Mouse (Mus musculus): ENCODE measurements around the gene Gm10563. TPM values are rescaled to one million over a fixed set of nuclear protein-coding genes. Genes with fewer than 3 reads are reported as not detected.
A peak's percentile ranks its signal among the peaks of the same experiment; 100 is the strongest.
"Not testable (repeated sequence)": the region's sequence is repeated elsewhere in the genome, so short reads cannot be mapped to it uniquely, and the experiment has no call there.

Gm10563 gene
- polyA plus RNA-seq (2014; fragmentation: Nextera tagmentation; extraction: Ambion mirVana) = not detected in 2 replicates

- not testable (repeated sequence) for H3K9me3 ChIP-seq (ENCODE audit: control insufficient read depth, low read length); H3K4me3 ChIP-seq (ENCODE audit: low read depth, low read length); ATAC-seq (replicated peaks; ENCODE audit: low FRiP score, low TSS enrichment, low read depth); DNase-seq (ENCODE audit: low spot score); H3K27me3 ChIP-seq (replicated peaks; ENCODE audit: control insufficient read depth, insufficient read depth, low read length); H3K4me2 ChIP-seq (ENCODE audit: low read length); H3K27ac ChIP-seq (ENCODE audit: low read depth); H3K4me1 ChIP-seq (replicated peaks; ENCODE audit: control insufficient read depth, insufficient read depth, low read length); H3K9ac ChIP-seq (ENCODE audit: low read length)
- 90% methylated on average over 2 of the region's 2 CpGs for WGBS
- peaks cover 83% of the 10 kb centered on the region for H3K36me3 ChIP-seq (ENCODE audit: control insufficient read depth, insufficient read depth, low read length)
These were observed at the start of gene Gm10563 for GRCm38 (mm10) chr4:155645308-155645707. Gm10563 (minus strand) TSS chr4:155645408.

GRCm38 (mm10) chr4:155694482-155695401 is 49.5 kb upstream of the Gm10563 start:
- WGBS = 2% methylated on average over 80 of the region's 92 CpGs
- H3K27me3 ChIP-seq (replicated peaks; ENCODE audit: control insufficient read depth, insufficient read depth, low read length) = 0 out of 2 replicates have a peak, but pooled peaks cover 2% of the 10 kb centered on the region
- peak overlapping the region; percentile 57 for H3K27ac ChIP-seq (ENCODE audit: low read depth)
- no peaks in the 10 kb centered on the region for H3K9me3 ChIP-seq (ENCODE audit: control insufficient read depth, low read length)
- H3K9ac ChIP-seq (ENCODE audit: low read length) = peak overlapping the region; percentile 69
- H3K4me3 ChIP-seq (ENCODE audit: low read depth, low read length) = peak overlapping the region; percentile 67
- no peaks in the 10 kb centered on the region for H3K36me3 ChIP-seq (ENCODE audit: control insufficient read depth, insufficient read depth, low read length)
- DNase-seq (ENCODE audit: low spot score) (peak; percentile 80), ATAC-seq (replicated peaks; ENCODE audit: low FRiP score, low TSS enrichment, low read depth) (peak; percentile 72)
- peaks cover 15% of the 10 kb centered on the region for H3K4me1 ChIP-seq (replicated peaks; ENCODE audit: control insufficient read depth, insufficient read depth, low read length)
- peak overlapping the region; percentile 93 for H3K4me2 ChIP-seq (ENCODE audit: low read length)

GRCm38 (mm10) chr4:155694111-155694481 is 48.9 kb upstream of the Gm10563 start, which contains the start of gene Fndc10:
Fndc10 (plus strand) TSS chr4:155694342.
- Histone ChIP-seq H3K27ac (ENCODE audit: low read depth) (peak within 1 kb of the TSS; percentile 57), H3K4me2 (ENCODE audit: low read length) (peak within 1 kb of the TSS; percentile 93), H3K36me3 (ENCODE audit: control insufficient read depth, insufficient read depth, low read length) (no peaks in the 10 kb centered on the region), H3K27me3 (replicated peaks; ENCODE audit: control insufficient read depth, insufficient read depth, low read length) (0 out of 2 replicates have a peak, but pooled peaks cover 2% of the 10 kb centered on the region), H3K9ac (ENCODE audit: low read length) (peak within 1 kb of the TSS; percentile 69), H3K9me3 (ENCODE audit: control insufficient read depth, low read length) (no peaks in the 10 kb centered on the region), H3K4me3 (ENCODE audit: low read depth, low read length) (peak within 1 kb of the TSS; percentile 67), H3K4me1 (replicated peaks; ENCODE audit: control insufficient read depth, insufficient read depth, low read length) (peaks cover 15% of the 10 kb centered on the region)
- DNase-seq (ENCODE audit: low spot score) = peak; percentile 77
- under 1% methylated on average over 31 of the region's 47 CpGs for WGBS
- ATAC-seq (replicated peaks; ENCODE audit: low FRiP score, low TSS enrichment, low read depth) = peak; percentile 79

- WGBS = 97% methylated on average over 3 of the region's 3 CpGs
- H3K9ac ChIP-seq (ENCODE audit: low read length) = no peak overlapping the region
- no peak for DNase-seq (ENCODE audit: low spot score)
These were observed 47.2 kb upstream of the Gm10563 start for GRCm38 (mm10) chr4:155692421-155692820.

GRCm38 (mm10) chr4:155690571-155691375 is 45.6 kb upstream of the Gm10563 start:
- Histone ChIP-seq H3K4me2 (ENCODE audit: low read length) (no peak overlapping the region), H3K4me3 (ENCODE audit: low read depth, low read length) (no peak overlapping the region), H3K27me3 (replicated peaks; ENCODE audit: control insufficient read depth, insufficient read depth, low read length) (0 out of 2 replicates have a peak, but pooled peaks cover 2% of the 10 kb centered on the region), H3K9ac (ENCODE audit: low read length) (no peak overlapping the region), H3K9me3 (ENCODE audit: control insufficient read depth, low read length) (no peaks in the 10 kb centered on the region), H3K36me3 (ENCODE audit: control insufficient read depth, insufficient read depth, low read length) (no peaks in the 10 kb centered on the region), H3K27ac (ENCODE audit: low read depth) (no peak overlapping the region), H3K4me1 (replicated peaks; ENCODE audit: control insufficient read depth, insufficient read depth, low read length) (peaks cover 9% of the 10 kb centered on the region)
- WGBS = 80% methylated on average over 12 of the region's 12 CpGs
- ATAC-seq (replicated peaks; ENCODE audit: low FRiP score, low TSS enrichment, low read depth) (no peak), DNase-seq (ENCODE audit: low spot score) (no peak)

More at GRCm38 (mm10) chr4:155692421-155692820, 47.2 kb upstream of the Gm10563 start:
- no peak for ATAC-seq (replicated peaks; ENCODE audit: low FRiP score, low TSS enrichment, low read depth)
- Histone ChIP-seq H3K36me3 (ENCODE audit: control insufficient read depth, insufficient read depth, low read length) (no peaks in the 10 kb centered on the region), H3K27me3 (replicated peaks; ENCODE audit: control insufficient read depth, insufficient read depth, low read length) (0 out of 2 replicates have a peak, but pooled peaks cover 2% of the 10 kb centered on the region), H3K27ac (ENCODE audit: low read depth) (no peak overlapping the region), H3K4me1 (replicated peaks; ENCODE audit: control insufficient read depth, insufficient read depth, low read length) (peaks cover 15% of the 10 kb centered on the region), H3K9me3 (ENCODE audit: control insufficient read depth, low read length) (no peaks in the 10 kb centered on the region), H3K4me3 (ENCODE audit: low read depth, low read length) (no peak overlapping the region), H3K4me2 (ENCODE audit: low read length) (no peak overlapping the region)

- 78% methylated on average over 4 of the region's 4 CpGs for WGBS
- not testable (repeated sequence) for H3K27ac ChIP-seq (ENCODE audit: low read depth); H3K4me1 ChIP-seq (replicated peaks; ENCODE audit: control insufficient read depth, insufficient read depth, low read length); H3K4me3 ChIP-seq (ENCODE audit: low read depth, low read length); H3K4me2 ChIP-seq (ENCODE audit: low read length); H3K9me3 ChIP-seq (ENCODE audit: control insufficient read depth, low read length); ATAC-seq (replicated peaks; ENCODE audit: low FRiP score, low TSS enrichment, low read depth); DNase-seq (ENCODE audit: low spot score); H3K9ac ChIP-seq (ENCODE audit: low read length); H3K27me3 ChIP-seq (replicated peaks; ENCODE audit: control insufficient read depth, insufficient read depth, low read length); H3K36me3 ChIP-seq (ENCODE audit: control insufficient read depth, insufficient read depth, low read length)
These were observed 42.6 kb upstream of the Gm10563 start for GRCm38 (mm10) chr4:155687764-155688163.

- H3K4me2 ChIP-seq (ENCODE audit: low read length); H3K36me3 ChIP-seq (ENCODE audit: control insufficient read depth, insufficient read depth, low read length); H3K27me3 ChIP-seq (replicated peaks; ENCODE audit: control insufficient read depth, insufficient read depth, low read length); H3K9ac ChIP-seq (ENCODE audit: low read length); H3K4me3 ChIP-seq (ENCODE audit: low read depth, low read length); DNase-seq (ENCODE audit: low spot score); ATAC-seq (replicated peaks; ENCODE audit: low FRiP score, low TSS enrichment, low read depth); H3K27ac ChIP-seq (ENCODE audit: low read depth); H3K9me3 ChIP-seq (ENCODE audit: control insufficient read depth, low read length); H3K4me1 ChIP-seq (replicated peaks; ENCODE audit: control insufficient read depth, insufficient read depth, low read length): not testable (repeated sequence)
- WGBS = 88% methylated on average over 15 of the region's 19 CpGs
These were observed 38.6 kb upstream of the Gm10563 start for GRCm38 (mm10) chr4:155683670-155684277.

- no peak for DNase-seq (ENCODE audit: low spot score)
These were observed 30.8 kb upstream of the Gm10563 start for GRCm38 (mm10) chr4:155675991-155676390.

More at GRCm38 (mm10) chr4:155675991-155676390, 30.8 kb upstream of the Gm10563 start:
- Histone ChIP-seq H3K27me3 (replicated peaks; ENCODE audit: control insufficient read depth, insufficient read depth, low read length) (no peaks in the 10 kb centered on the region), H3K4me2 (ENCODE audit: low read length) (no peak overlapping the region), H3K9ac (ENCODE audit: low read length) (no peak overlapping the region), H3K4me3 (ENCODE audit: low read depth, low read length) (no peak overlapping the region), H3K27ac (ENCODE audit: low read depth) (no peak overlapping the region), H3K4me1 (replicated peaks; ENCODE audit: control insufficient read depth, insufficient read depth, low read length) (no peaks in the 10 kb centered on the region), H3K36me3 (ENCODE audit: control insufficient read depth, insufficient read depth, low read length) (no peaks in the 10 kb centered on the region), H3K9me3 (ENCODE audit: control insufficient read depth, low read length) (no peaks in the 10 kb centered on the region)
- ATAC-seq (replicated peaks; ENCODE audit: low FRiP score, low TSS enrichment, low read depth) = no peak
- WGBS = 84% methylated on average over 2 of the region's 2 CpGs
